Mouse (Mus musculus) E14TG2a.4 (cell line): ENCODE measurements at regions not wholly inside any gene's neighbourhood (a gene's known extent, or its start where the extent isn't known, plus 50 kb on each side); places are given as distances from the start of the nearest gene placed in this dataset.

Experiments used
- H3K27me3 ChIP-seq: 2 replicates; pipeline ENCODE4 v1.6.1; 2014; ENCODE audit warnings: low read length, control low read depth; ENCODE audit not compliant: insufficient read depth
- H3K36me3 ChIP-seq: 2 replicates; pipeline ENCODE4 v1.6.1; 2014; ENCODE audit warnings: low read length, control low read depth; ENCODE audit not compliant: insufficient read depth
- H3K4me1 ChIP-seq: replicated peaks from 2 replicates; pipeline ENCODE4 v1.6.1; 2014; ENCODE audit warnings: low read depth, low read length, control low read depth
- H3K4me3 ChIP-seq: replicated peaks from 2 replicates; pipeline ENCODE4 v1.5.1; 2014; ENCODE audit warnings: mild to moderate bottlenecking, low read length
- H3K9me3 ChIP-seq: 2 replicates; pipeline ENCODE4 v1.6.1; 2014; ENCODE audit warnings: low read length, control low read depth
- CTCF ChIP-seq: conservative IDR thresholded peaks from 2 replicates; pipeline ENCODE4 v1.5.1; 2014; ENCODE audit warnings: low read length
- NANOG ChIP-seq: IDR thresholded peaks from 2 replicates; pipeline ENCODE4 v1.6.1; 2014; ENCODE audit warnings: borderline replicate concordance, low read length, mixed read lengths
- POU5F1 ChIP-seq: IDR thresholded peaks from 2 replicates; pipeline ENCODE4 v1.6.1; 2014; ENCODE audit warnings: low read length, borderline replicate concordance

GRCm38 (mm10) chr4:142866341-142866740, 346.5 kb downstream of the Prdm2 start:
- no peaks in the 10 kb centered on the region for H3K36me3 ChIP-seq
- no peak overlapping the region for H3K4me3 ChIP-seq
- no peaks in the 10 kb centered on the region for H3K4me1 ChIP-seq
- TF ChIP-seq CTCF: no peak
- H3K9me3 ChIP-seq: no peaks in the 10 kb centered on the region
- no peaks in the 10 kb centered on the region for H3K27me3 ChIP-seq

- H3K4me3 ChIP-seq: no peak overlapping the region
- TF ChIP-seq CTCF (no peak), POU5F1 (no peak), NANOG (no peak)
- no peaks in the 10 kb centered on the region for H3K27me3 ChIP-seq
- no peaks in the 10 kb centered on the region for H3K36me3 ChIP-seq
- H3K4me1 ChIP-seq: no peaks in the 10 kb centered on the region
- H3K9me3 ChIP-seq: no peaks in the 10 kb centered on the region
Observed at GRCm38 (mm10) chr4:142865593-142865992, 347.2 kb downstream of the Prdm2 start.

- Histone ChIP-seq H3K36me3 (no peaks in the 10 kb centered on the region), H3K4me1 (no peaks in the 10 kb centered on the region), H3K27me3 (no peaks in the 10 kb centered on the region), H3K4me3 (no peak overlapping the region), H3K9me3 (no peaks in the 10 kb centered on the region)
- TF ChIP-seq NANOG (no peak), CTCF (no peak), POU5F1 (no peak)
Observed at GRCm38 (mm10) chr4:142863939-142864338, 348.9 kb downstream of the Prdm2 start.

GRCm38 (mm10) chr4:142860441-142860840, 352.4 kb downstream of the Prdm2 start:
- no peaks in the 10 kb centered on the region for H3K27me3 ChIP-seq

GRCm38 (mm10) chr4:142856626-142857025, 356.2 kb downstream of the Prdm2 start:
- no peaks in the 10 kb centered on the region for H3K27me3 ChIP-seq
- H3K4me3 ChIP-seq: no peak overlapping the region
- H3K4me1 ChIP-seq: no peaks in the 10 kb centered on the region
- TF ChIP-seq POU5F1: no peak
- TF ChIP-seq NANOG: no peak
- no peak for TF ChIP-seq CTCF
- no peaks in the 10 kb centered on the region for H3K36me3 ChIP-seq
- no peaks in the 10 kb centered on the region for H3K9me3 ChIP-seq

More at GRCm38 (mm10) chr4:142860441-142860840, 352.4 kb downstream of the Prdm2 start:
- Histone ChIP-seq H3K4me3 (no peak overlapping the region), H3K36me3 (no peaks in the 10 kb centered on the region), H3K9me3 (no peaks in the 10 kb centered on the region), H3K4me1 (no peaks in the 10 kb centered on the region)
- no peak for TF ChIP-seq CTCF
- TF ChIP-seq POU5F1: no peak
- TF ChIP-seq NANOG: no peak

GRCm38 (mm10) chr4:142855635-142856034, 357.2 kb downstream of the Prdm2 start:
- no peak for TF ChIP-seq POU5F1
- no peak for TF ChIP-seq CTCF
- no peak for TF ChIP-seq NANOG
- no peak overlapping the region for H3K4me3 ChIP-seq

GRCm38 (mm10) chr4:142853924-142854323, 358.9 kb downstream of the Prdm2 start:
- TF ChIP-seq NANOG: no peak
- no peak for TF ChIP-seq CTCF
- no peak for TF ChIP-seq POU5F1
- Histone ChIP-seq H3K27me3 (no peaks in the 10 kb centered on the region), H3K4me1 (no peaks in the 10 kb centered on the region), H3K36me3 (no peaks in the 10 kb centered on the region), H3K4me3 (no peak overlapping the region), H3K9me3 (no peaks in the 10 kb centered on the region)

More at GRCm38 (mm10) chr4:142855635-142856034, 357.2 kb downstream of the Prdm2 start:
- Histone ChIP-seq H3K27me3 (no peaks in the 10 kb centered on the region), H3K36me3 (no peaks in the 10 kb centered on the region), H3K4me1 (no peaks in the 10 kb centered on the region), H3K9me3 (no peaks in the 10 kb centered on the region)

GRCm38 (mm10) chr4:142845066-142845696, 367.6 kb downstream of the Prdm2 start:
- H3K36me3 ChIP-seq: no peaks in the 10 kb centered on the region
- no peak overlapping the region for H3K4me3 ChIP-seq
- TF ChIP-seq NANOG (no peak; the same call in 1 of the 2 replicates), CTCF (no peak), POU5F1 (no peak)
- H3K9me3 ChIP-seq: peaks cover 4% of the 10 kb centered on the region
- H3K27me3 ChIP-seq: no peaks in the 10 kb centered on the region
- H3K4me1 ChIP-seq: no peaks in the 10 kb centered on the region

GRCm38 (mm10) chr4:142839540-142839939, 373.3 kb downstream of the Prdm2 start:
- TF ChIP-seq CTCF (no peak), NANOG (no peak), POU5F1 (no peak)
- Histone ChIP-seq H3K4me3 (no peak overlapping the region), H3K4me1 (no peaks in the 10 kb centered on the region), H3K27me3 (no peaks in the 10 kb centered on the region), H3K9me3 (peaks cover 2% of the 10 kb centered on the region; the same call in 1 of the 2 replicates), H3K36me3 (no peaks in the 10 kb centered on the region)
